Mouse (Mus musculus): ENCODE data around the gene Gm20388.

DNA sequence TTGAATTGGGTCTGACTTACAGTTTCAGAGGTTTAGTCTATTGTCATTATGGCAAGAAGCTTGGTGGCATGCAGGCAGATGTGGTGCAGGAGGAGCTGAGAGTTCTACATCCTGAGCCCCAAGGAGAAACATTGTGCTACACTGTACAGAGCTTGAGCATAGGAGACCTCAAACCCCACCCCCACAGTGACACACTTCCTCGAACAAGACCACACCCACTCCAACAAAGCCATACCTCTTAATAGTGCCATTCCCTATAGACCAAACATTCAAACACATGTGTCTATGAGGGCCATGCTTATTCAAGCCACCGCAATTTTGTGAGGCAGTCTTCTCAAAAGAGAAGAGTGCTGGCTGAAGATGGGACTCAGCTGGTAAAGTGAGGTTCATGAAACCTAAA lies 3890.9 kb downstream of the Gm20388 start:
- no peak for TF ChIP-seq CTCF (IDR thresholded peaks at IDR 0.05; ENCODE audit: low read depth)
- TF ChIP-seq EP300 (IDR thresholded peaks at IDR 0.05; ENCODE audit: low read depth) = no peak
